Mouse (Mus musculus) central nervous system, embryonic 18 days (tissue): ENCODE results near the gene Tbcel. TPM values are rescaled to one million over a fixed set of nuclear protein-coding genes. Genes with fewer than 3 reads are reported as not detected.

Source experiments
- polyA plus RNA-seq: library from polyadenylated mRNA; depleted of rRNA; stranded (reverse); fragments of >200 nt; gene quantifications from 2 replicates; pipeline ENCODE4 v1.2.3, GENCODE M21; 2012; rRNA removed

Gene Tbcel
- polyA plus RNA-seq: 17.2 and 17.5 TPM in 2 replicates

DNA sequence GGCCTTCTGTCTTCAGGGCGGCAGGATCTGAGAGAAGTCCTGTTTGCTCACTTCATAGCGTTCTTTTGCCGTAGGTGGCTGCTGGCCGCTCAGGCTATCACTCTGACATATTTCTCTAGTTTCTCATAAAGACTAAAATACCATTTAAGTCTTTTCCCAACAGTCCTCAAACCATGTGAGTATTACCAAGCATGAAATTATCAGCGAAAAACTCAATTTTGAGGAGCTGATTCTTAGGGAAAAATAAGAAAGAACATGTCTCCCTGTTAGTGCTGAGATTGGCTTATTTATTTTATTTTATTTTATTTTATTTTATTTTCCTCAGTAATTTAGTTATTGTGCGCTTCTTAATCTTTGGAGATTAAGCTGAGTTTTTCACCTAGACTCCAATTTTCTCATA, at the start of gene Tbcel:
Gene Tbcel, minus strand, starts transcription at position 101 of the 400 bp plus-strand sequence.

DNA sequence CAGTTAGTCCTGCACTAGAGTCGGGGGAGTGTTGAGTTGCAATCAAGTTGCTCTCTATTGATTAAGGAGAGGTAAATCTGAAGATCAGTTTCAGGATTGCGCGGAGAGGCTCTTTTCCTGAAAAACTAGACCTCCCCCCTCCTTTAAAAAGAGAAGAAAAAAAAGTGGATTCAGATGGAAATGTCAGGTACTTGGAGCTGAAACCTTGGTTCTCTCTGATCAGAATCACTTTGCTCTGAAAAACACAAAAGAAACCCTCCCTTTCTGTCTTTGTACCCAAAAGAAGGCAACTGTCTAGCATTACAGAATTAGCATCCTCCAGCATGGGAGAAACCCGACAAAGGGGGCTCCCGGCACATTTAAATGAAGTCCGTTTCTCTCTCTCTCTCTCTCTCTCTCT, 107.8 kb downstream of the Tbcel start, which contains the start of gene Tecta:
Gene Tecta, minus strand, starts transcription at position 101 of the 400 bp plus-strand sequence.

Other genes with a start within 250 kb of the Tbcel start
- 67.2 and 69.9 TPM in 2 replicates for gene Sc5d, start 243.6 kb downstream of the Tbcel start, polyA plus RNA-seq
- 0.82 and 0.84 TPM in 2 replicates for gene Tecta, start 107.9 kb downstream of the Tbcel start, polyA plus RNA-seq